Mouse (Mus musculus): Measurements from ENCODE around the gene Ttll13.

Gene Ttll13

GRCm38 (mm10) chr7:80214459-80214858, 31.7 kb upstream of the Ttll13 start:
- DNase-seq (ENCODE audit: extremely low read depth, low read depth) = no peak

- DNase-seq (ENCODE audit: extremely low read depth, low read depth) = no peak
Measured at GRCm38 (mm10) chr7:80215398-80215797, 30.8 kb upstream of the Ttll13 start.

- DNase-seq (ENCODE audit: extremely low read depth, low read depth) = no peak
Measured at GRCm38 (mm10) chr7:80216566-80216965, 29.6 kb upstream of the Ttll13 start.

- no peak for DNase-seq (ENCODE audit: extremely low read depth, low read depth)
Measured at GRCm38 (mm10) chr7:80218666-80219065, 27.5 kb upstream of the Ttll13 start.

GRCm38 (mm10) chr7:80220237-80220797, 25.9 kb upstream of the Ttll13 start:
- no peak for DNase-seq (ENCODE audit: extremely low read depth, low read depth)

GRCm38 (mm10) chr7:80221179-80221750, 24.9 kb upstream of the Ttll13 start:
- no peak for DNase-seq (ENCODE audit: extremely low read depth, low read depth)

GRCm38 (mm10) chr7:80227065-80227464, 19.1 kb upstream of the Ttll13 start:
- DNase-seq (ENCODE audit: extremely low read depth, low read depth) = no peak

- DNase-seq (ENCODE audit: extremely low read depth, low read depth) = no peak
Measured at GRCm38 (mm10) chr7:80230196-80230595, 16.0 kb upstream of the Ttll13 start.

GRCm38 (mm10) chr7:80231971-80232488, 14.1 kb upstream of the Ttll13 start:
- no peak for DNase-seq (ENCODE audit: extremely low read depth, low read depth)

GRCm38 (mm10) chr7:80232489-80233029, 13.6 kb upstream of the Ttll13 start, which contains the start of the genes Cib1 and Gdpgp1:
TSS of gene Cib1 (minus strand) at chr7:80232813.
TSS of gene Gdpgp1 (plus strand) at chr7:80232865.
- peak; percentile 90 for DNase-seq (ENCODE audit: extremely low read depth, low read depth)

GRCm38 (mm10) chr7:80233799-80234198, 12.4 kb upstream of the Ttll13 start:
- no peak for DNase-seq (ENCODE audit: extremely low read depth, low read depth)

- DNase-seq (ENCODE audit: extremely low read depth, low read depth) = no peak
Measured at GRCm38 (mm10) chr7:80238542-80238941, 7.6 kb upstream of the Ttll13 start.

GRCm38 (mm10) chr7:80241661-80242060, 4.5 kb upstream of the Ttll13 start:
- DNase-seq (ENCODE audit: extremely low read depth, low read depth) = no peak

- DNase-seq (ENCODE audit: extremely low read depth, low read depth) = no peak
Measured at GRCm38 (mm10) chr7:80244851-80245250, 1.3 kb upstream of the Ttll13 start.

GRCm38 (mm10) chr7:80246859-80247258, 683 bp downstream of the Ttll13 start:
- DNase-seq (ENCODE audit: extremely low read depth, low read depth) = peak; percentile 68

- no peak for DNase-seq (ENCODE audit: extremely low read depth, low read depth)
Measured at GRCm38 (mm10) chr7:80252437-80252836, 6.3 kb downstream of the Ttll13 start.

- no peak for DNase-seq (ENCODE audit: extremely low read depth, low read depth)
Measured at GRCm38 (mm10) chr7:80252886-80253285, 6.7 kb downstream of the Ttll13 start.

GRCm38 (mm10) chr7:80255981-80256380, 9.8 kb downstream of the Ttll13 start:
- DNase-seq (ENCODE audit: extremely low read depth, low read depth) = no peak

- no peak for DNase-seq (ENCODE audit: extremely low read depth, low read depth)
Measured at GRCm38 (mm10) chr7:80257706-80258105, 11.5 kb downstream of the Ttll13 start.

GRCm38 (mm10) chr7:80260625-80261371, 14.6 kb downstream of the Ttll13 start, which contains the start of gene Ngrn:
TSS of gene Ngrn (plus strand) at chr7:80261215.
- peak; percentile 73 for DNase-seq (ENCODE audit: extremely low read depth, low read depth)

GRCm38 (mm10) chr7:80261372-80261990, 15.3 kb downstream of the Ttll13 start:
- DNase-seq (ENCODE audit: extremely low read depth, low read depth) = no peak

GRCm38 (mm10) chr7:80264606-80265005, 18.4 kb downstream of the Ttll13 start:
- DNase-seq (ENCODE audit: extremely low read depth, low read depth) = no peak
